Mouse (Mus musculus): Measurements from ENCODE around the gene Spata33. TPM values are rescaled to one million over a fixed set of nuclear protein-coding genes. Genes with fewer than 3 reads are reported as not detected.
A peak's percentile ranks its signal among the peaks of the same experiment; 100 is the strongest.
"Not testable (repeated sequence)": the region's sequence is repeated elsewhere in the genome, so short reads cannot be mapped to it uniquely, and the experiment has no call there.

The Spata33 gene
- polyA plus RNA-seq, 1 experiment, result 0.17 TPM

GRCm38 (mm10) chr8:123255170-123255569, 42.5 kb downstream of the Spata33 start:
- H3K27me3 ChIP-seq (ENCODE audit: control insufficient read depth), result no peaks in the 10 kb centered on the region
- peaks cover 62% of the 10 kb centered on the region for H3K36me3 ChIP-seq (ENCODE audit: control insufficient read depth)
- peak overlapping the region; percentile 83 for H3K4me3 ChIP-seq (replicated peaks)
- no peaks in the 10 kb centered on the region for H3K9me3 ChIP-seq (ENCODE audit: control insufficient read depth, low read length)
- TF ChIP-seq TAL1 (IDR thresholded peaks at IDR 0.05; ENCODE audit: low read length) (no peak), GATA1 (IDR thresholded peaks at IDR 0.05; ENCODE audit: low read length) (no peak)
- peaks cover 40% of the 10 kb centered on the region for H3K4me1 ChIP-seq (ENCODE audit: control insufficient read depth)

GRCm38 (mm10) chr8:123257114-123257513, 44.5 kb downstream of the Spata33 start:
- Histone ChIP-seq H3K4me1 (ENCODE audit: control insufficient read depth) (peaks cover 38% of the 10 kb centered on the region), H3K36me3 (ENCODE audit: control insufficient read depth) (peaks cover 61% of the 10 kb centered on the region)
- TF ChIP-seq GATA1 (IDR thresholded peaks at IDR 0.05; ENCODE audit: low read length), result no peak
- TF ChIP-seq TAL1 (IDR thresholded peaks at IDR 0.05; ENCODE audit: low read length), result no peak

GRCm38 (mm10) chr8:123257593-123257992, 45.0 kb downstream of the Spata33 start:
- Histone ChIP-seq H3K36me3 (ENCODE audit: control insufficient read depth) (peaks cover 61% of the 10 kb centered on the region), H3K4me1 (ENCODE audit: control insufficient read depth) (peaks cover 36% of the 10 kb centered on the region)
- H3K9me3 ChIP-seq (ENCODE audit: control insufficient read depth, low read length); H3K4me3 ChIP-seq (replicated peaks); H3K27me3 ChIP-seq (ENCODE audit: control insufficient read depth): not testable (repeated sequence)

More at GRCm38 (mm10) chr8:123257114-123257513, 44.5 kb downstream of the Spata33 start:
- no peak overlapping the region for H3K4me3 ChIP-seq (replicated peaks)
- H3K27me3 ChIP-seq (ENCODE audit: control insufficient read depth), result no peaks in the 10 kb centered on the region
- no peaks in the 10 kb centered on the region for H3K9me3 ChIP-seq (ENCODE audit: control insufficient read depth, low read length)

- no peak for TF ChIP-seq GATA1 (IDR thresholded peaks at IDR 0.05; ENCODE audit: low read length)
- TF ChIP-seq TAL1 (IDR thresholded peaks at IDR 0.05; ENCODE audit: low read length), result no peak
- no peaks in the 10 kb centered on the region for H3K4me1 ChIP-seq (ENCODE audit: control insufficient read depth)
- peaks cover 99% of the 10 kb centered on the region for H3K36me3 ChIP-seq (ENCODE audit: control insufficient read depth)
- H3K27me3 ChIP-seq (ENCODE audit: control insufficient read depth), result no peaks in the 10 kb centered on the region
- H3K4me3 ChIP-seq (replicated peaks), result no peak overlapping the region
- H3K9me3 ChIP-seq (ENCODE audit: control insufficient read depth, low read length), result no peaks in the 10 kb centered on the region
Observed at GRCm38 (mm10) chr8:123267926-123268656, 55.5 kb downstream of the Spata33 start.

GRCm38 (mm10) chr8:123271147-123271546, 58.5 kb downstream of the Spata33 start:
- H3K36me3 ChIP-seq (ENCODE audit: control insufficient read depth), result peaks cover 98% of the 10 kb centered on the region
- H3K4me3 ChIP-seq (replicated peaks), result no peak overlapping the region
- TF ChIP-seq GATA1 (IDR thresholded peaks at IDR 0.05; ENCODE audit: low read length), result no peak
- no peak for TF ChIP-seq TAL1 (IDR thresholded peaks at IDR 0.05; ENCODE audit: low read length)
- H3K9me3 ChIP-seq (ENCODE audit: control insufficient read depth, low read length), result no peaks in the 10 kb centered on the region
- H3K4me1 ChIP-seq (ENCODE audit: control insufficient read depth), result no peaks in the 10 kb centered on the region
- H3K27me3 ChIP-seq (ENCODE audit: control insufficient read depth), result no peaks in the 10 kb centered on the region

Other genes with a start within 250 kb of the Spata33 start
- 6.3 and 8.2 TPM in 2 replicates for gene Ankrd11, start 170.6 kb upstream of the Spata33 start, polyA plus RNA-seq (2012)
- gene Spg7, start 149.9 kb upstream of the Spata33 start, polyA plus RNA-seq (2012), result 5.5 and 6.3 TPM in 2 replicates
- gene Rpl13, start 110.5 kb upstream of the Spata33 start, polyA plus RNA-seq (2012), result 428 and 471 TPM in 2 replicates
- 0.07 and 0.08 TPM in 2 replicates for gene Cpne7, start 95.5 kb upstream of the Spata33 start, polyA plus RNA-seq (2012)
- 0.04 and 0.08 TPM in 2 replicates for gene Sult5a1, start 54.5 kb upstream of the Spata33 start, polyA plus RNA-seq (2012)
- not detected in 2 replicates for gene Dpep1, start 26.6 kb upstream of the Spata33 start, polyA plus RNA-seq (2012)
- gene Chmp1a, start 69 bp upstream of the Spata33 start, polyA plus RNA-seq (2012), result 2.7 and 3.1 TPM in 2 replicates
- 1.8 and 2.3 TPM in 2 replicates for gene Cdk10, start 12.0 kb downstream of the Spata33 start, polyA plus RNA-seq (2012)
- gene Spata2l, start 23.4 kb downstream of the Spata33 start, polyA plus RNA-seq (2012), result 0.03 and 0.07 TPM in 2 replicates
- gene Zfp276, start 41.4 kb downstream of the Spata33 start, polyA plus RNA-seq (2012), result 0.78 and 0.85 TPM in 2 replicates
- 2.0 and 2.4 TPM in 2 replicates for gene Vps9d1, start 41.5 kb downstream of the Spata33 start, polyA plus RNA-seq (2012)
- gene Fanca, start 105.7 kb downstream of the Spata33 start, polyA plus RNA-seq (2012), result 9.7 and 10.0 TPM in 2 replicates
- 0.05 and 0.18 TPM in 2 replicates for gene Spire2, start 119.9 kb downstream of the Spata33 start, polyA plus RNA-seq (2012)
- gene Tcf25, start 160.9 kb downstream of the Spata33 start, polyA plus RNA-seq (2012), result 3.5 and 3.7 TPM in 2 replicates
- 0.01 TPM in 1 of 2 replicates, not detected in the other for gene Mc1r, start 194.3 kb downstream of the Spata33 start, polyA plus RNA-seq (2012)
- 0.02 and 0.09 TPM in 2 replicates for gene Tubb3, start 198.6 kb downstream of the Spata33 start, polyA plus RNA-seq (2012)
- 0.29 and 0.52 TPM in 2 replicates for gene Def8, start 210.7 kb downstream of the Spata33 start, polyA plus RNA-seq (2012)

Measured in erythroblast, embryonic 14.5 days (primary cell).